Mouse (Mus musculus) midbrain, embryonic 10.5 days (tissue): ENCODE results near the gene Stx18. TPM values are rescaled to one million over a fixed set of nuclear protein-coding genes. Genes with fewer than 3 reads are reported as not detected.

ENCODE experiments used
- DNase-seq: peaks from one replicate; pipeline ENCODE4 v3.0.0-alpha.2; 2017; ENCODE audit warnings: low spot score
- H3K27ac ChIP-seq: fragments of 300-500 bp; sonication (generic); replicated peaks from 2 replicates; pipeline ENCODE4 v1.5.1; 2016; ENCODE audit warnings: mild to moderate bottlenecking
- H3K27me3 ChIP-seq: fragments of 300-500 bp; sonication (generic); 2 replicates; pipeline ENCODE4 v1.6.1; 2016; ENCODE audit warnings: low read depth, mild to moderate bottlenecking; ENCODE audit not compliant: poor library complexity, severe bottlenecking
- H3K36me3 ChIP-seq: fragments of 300-500 bp; sonication (generic); 2 replicates; pipeline ENCODE4 v1.6.1; 2016; ENCODE audit warnings: mild to moderate bottlenecking, moderate library complexity
- H3K4me1 ChIP-seq: fragments of 300-500 bp; sonication (generic); 2 replicates; pipeline ENCODE4 v1.6.1; 2016
- H3K4me3 ChIP-seq: fragments of 300-500 bp; sonication (generic); 2 replicates; pipeline ENCODE4 v1.5.1; 2016; ENCODE audit warnings: mild to moderate bottlenecking, moderate library complexity
- H3K9me3 ChIP-seq: fragments of 300-500 bp; sonication (generic); replicated peaks from 2 replicates; pipeline ENCODE4 v1.6.1; 2016; ENCODE audit warnings: mild to moderate bottlenecking
- WGBS: fragments of 180-500 bp; shearing (Covaris S2); methylation state at CpG from one replicate; pipeline ENCODE4 v1.1.7; 2016; 5-methylcytosine and 5-hydroxymethylcytosine counted together
- polyA plus RNA-seq: library from polyadenylated mRNA; unstranded; fragments of >200 nt; fragmentation: Nextera tagmentation; extraction: Ambion mirVana; gene quantifications from 2 replicates; pipeline ENCODE4 v1.2.1, GENCODE M21; 2016

Stx18 gene
- polyA plus RNA-seq, 1 experiment from 2014 or later, result 55.8 TPM

DNA sequence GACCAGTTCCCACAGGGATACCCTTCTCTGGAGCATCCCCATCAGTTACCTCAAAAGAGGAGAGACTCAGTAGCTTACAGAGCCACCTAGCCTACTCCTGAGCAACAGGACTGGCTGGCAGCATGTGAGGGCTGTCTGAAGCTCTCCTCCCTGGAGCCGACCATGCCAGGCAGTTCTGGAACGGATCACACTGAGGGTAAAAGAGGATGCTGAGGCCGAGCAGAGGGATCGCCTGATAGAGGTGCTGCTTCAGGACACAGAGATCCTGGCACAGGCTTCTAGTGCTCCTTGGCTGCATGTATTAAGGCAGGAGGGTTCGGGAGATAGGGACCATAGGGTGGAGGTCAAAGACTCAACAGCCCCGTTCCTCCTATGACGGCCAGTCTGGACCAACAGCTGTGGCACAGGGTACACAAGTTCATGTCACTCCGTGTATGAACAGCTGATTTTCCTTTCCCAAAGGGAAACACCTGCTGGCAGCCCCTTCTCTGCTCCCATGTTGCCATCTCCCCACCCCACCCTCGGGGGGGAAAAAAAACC is 119.0 kb downstream of the Stx18 start:
- Histone ChIP-seq H3K4me3 (peak overlapping the region; percentile 85), H3K9me3 (no peaks in the 10 kb centered on the region), H3K4me1 (peaks cover 39% of the 10 kb centered on the region), H3K27ac (peak overlapping the region; percentile 94; the same call in 1 of the 2 replicates), H3K27me3 (peaks cover 46% of the 10 kb centered on the region), H3K36me3 (peaks cover 52% of the 10 kb centered on the region)
- DNase-seq, result no peak
- WGBS, result 76% methylated on average over 9 of the region's 9 CpGs

DNA sequence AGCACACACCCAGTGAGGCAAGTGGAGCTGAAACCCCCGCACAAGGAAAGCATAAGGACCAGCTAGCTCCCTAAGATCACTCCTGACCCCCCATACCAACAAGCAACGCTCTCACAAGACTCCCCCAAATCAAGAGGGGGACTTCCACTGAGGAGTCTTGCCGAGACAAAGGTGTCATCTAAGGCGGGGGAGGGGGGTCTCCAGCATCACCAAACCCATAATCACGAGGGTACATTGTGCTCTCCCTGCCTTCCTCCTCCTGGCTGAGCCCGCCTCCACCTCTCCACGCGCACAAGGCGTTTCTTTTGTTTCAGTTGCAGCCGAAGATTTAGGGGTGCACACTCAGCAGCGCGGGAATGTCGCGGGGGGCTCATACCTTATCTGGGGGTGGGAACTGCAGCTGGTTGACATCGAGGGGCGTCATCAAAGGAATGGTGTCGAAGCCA is 120.0 kb downstream of the Stx18 start:
- no peaks in the 10 kb centered on the region for H3K9me3 ChIP-seq
- H3K27me3 ChIP-seq, result peaks cover 52% of the 10 kb centered on the region
- H3K27ac ChIP-seq, result peak overlapping the region; percentile 94
- 4% methylated on average over 17 of the region's 17 CpGs for WGBS
- peaks cover 30% of the 10 kb centered on the region for H3K4me1 ChIP-seq
- peak overlapping the region; percentile 85 for H3K4me3 ChIP-seq
- DNase-seq, result peak; percentile 50
- peaks cover 42% of the 10 kb centered on the region for H3K36me3 ChIP-seq

DNA sequence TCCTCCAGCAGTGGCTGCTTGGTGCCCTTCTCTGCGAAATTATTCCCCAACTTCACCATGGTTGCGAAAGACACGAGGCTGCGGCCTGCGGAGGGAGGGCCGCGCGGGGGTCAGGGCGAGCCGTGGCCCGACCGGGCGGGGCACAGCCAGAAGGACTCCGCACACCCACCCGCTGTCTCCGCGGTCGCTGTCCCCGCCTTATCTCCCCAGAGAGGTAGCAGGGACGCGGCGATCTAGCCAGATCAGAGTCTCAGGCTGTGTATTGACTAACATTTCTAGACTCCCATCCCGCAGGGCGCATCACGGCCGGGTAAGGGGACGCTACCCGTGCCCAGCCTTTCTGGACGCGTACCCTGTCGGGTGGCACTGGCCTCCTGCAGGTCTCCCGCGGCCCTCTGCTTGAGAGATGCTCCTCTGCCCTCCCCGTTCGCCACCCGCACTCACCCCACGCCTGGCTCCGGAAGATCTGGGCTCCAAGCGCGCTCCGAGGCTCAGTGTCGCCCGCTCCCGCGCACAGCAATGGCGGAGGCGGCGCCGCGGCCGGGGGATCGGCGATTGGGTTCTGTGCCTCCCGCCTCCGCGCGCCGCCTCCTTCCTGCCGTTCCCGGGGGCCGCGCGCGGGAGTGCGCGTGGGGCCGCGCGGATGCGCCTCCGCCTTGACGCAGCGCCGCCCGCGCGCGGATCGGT is 120.5 kb downstream of the Stx18 start:
- Histone ChIP-seq H3K9me3 (no peaks in the 10 kb centered on the region), H3K27me3 (peaks cover 56% of the 10 kb centered on the region), H3K36me3 (peaks cover 36% of the 10 kb centered on the region), H3K4me1 (peaks cover 28% of the 10 kb centered on the region), H3K27ac (peak overlapping the region; percentile 94), H3K4me3 (peak overlapping the region; percentile 85)
- DNase-seq, result peak; percentile 72
- under 1% methylated on average over 79 of the region's 79 CpGs for WGBS

DNA sequence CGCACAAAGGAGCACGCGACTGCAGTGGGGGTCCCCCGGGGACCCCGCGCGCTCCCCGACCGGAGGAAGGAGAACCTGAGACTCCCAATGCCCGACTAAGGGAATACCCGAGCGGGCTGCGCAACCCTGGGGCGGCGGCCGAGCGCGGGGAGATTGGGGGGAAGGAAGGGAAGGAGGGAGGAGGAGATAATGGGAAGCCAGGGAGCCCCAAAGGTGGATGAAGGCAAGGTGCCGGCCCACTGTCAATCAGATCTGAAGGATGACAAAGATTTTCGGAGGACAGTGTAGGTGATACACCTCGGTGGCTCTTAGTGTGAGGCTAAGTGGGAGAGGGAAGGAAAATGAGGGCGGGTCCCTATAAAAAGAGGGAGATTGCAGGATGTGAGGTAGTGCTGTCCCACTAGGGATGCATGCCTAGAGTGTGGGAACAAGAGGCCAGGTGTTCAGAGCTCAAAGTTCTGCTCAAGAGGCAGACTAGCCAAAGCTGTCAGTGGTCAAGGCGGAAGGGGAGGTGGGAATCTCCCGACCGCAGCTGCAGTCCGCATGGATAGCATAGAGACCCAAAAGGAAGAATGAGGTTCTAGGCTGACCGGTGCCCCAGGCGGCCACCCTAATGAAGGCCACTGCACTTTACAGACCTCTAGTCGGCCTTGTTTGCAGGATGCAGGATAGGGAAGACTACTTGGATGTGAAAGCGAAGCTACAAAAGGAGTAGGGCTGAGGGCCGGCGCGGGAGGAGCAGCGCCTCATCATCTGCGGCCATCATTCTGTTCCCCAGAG is 121.3 kb downstream of the Stx18 start, which contains the start of gene Nsg1:
Nsg1 (minus strand) TSS at position 274 of the 780 bp plus-strand sequence.
- Histone ChIP-seq H3K9me3 (no peaks in the 10 kb centered on the region), H3K36me3 (peaks cover 29% of the 10 kb centered on the region), H3K4me1 (peaks cover 28% of the 10 kb centered on the region), H3K27me3 (peaks cover 57% of the 10 kb centered on the region), H3K27ac (peak within 1 kb of the TSS; percentile 94), H3K4me3 (peak within 1 kb of the TSS; percentile 85)
- peak; percentile 41 for DNase-seq
- 7% methylated on average over 35 of the region's 35 CpGs for WGBS

GRCm38 (mm10) chr5:38168497-38168896 is 130.0 kb downstream of the Stx18 start:
- Histone ChIP-seq H3K27ac (no peak overlapping the region), H3K9me3 (no peaks in the 10 kb centered on the region; the same call in 1 of the 2 replicates), H3K4me3 (no peak overlapping the region), H3K4me1 (peaks cover 5% of the 10 kb centered on the region; the same call in 1 of the 2 replicates), H3K36me3 (no peaks in the 10 kb centered on the region), H3K27me3 (peaks cover 5% of the 10 kb centered on the region)
- 87% methylated on average over 11 of the region's 11 CpGs for WGBS
- DNase-seq, result no peak

GRCm38 (mm10) chr5:38173766-38174165 is 135.2 kb downstream of the Stx18 start:
- WGBS, result 62% methylated on average over 5 of the region's 5 CpGs
- Histone ChIP-seq H3K27me3 (no peaks in the 10 kb centered on the region; the same call in 1 of the 2 replicates), H3K9me3 (no peaks in the 10 kb centered on the region; the same call in 1 of the 2 replicates), H3K36me3 (no peaks in the 10 kb centered on the region), H3K27ac (no peak overlapping the region), H3K4me1 (no peaks in the 10 kb centered on the region), H3K4me3 (no peak overlapping the region)
- DNase-seq, result no peak

GRCm38 (mm10) chr5:38174256-38174912 is 135.8 kb downstream of the Stx18 start:
- no peaks in the 10 kb centered on the region for H3K4me1 ChIP-seq
- no peak for DNase-seq
- H3K4me3 ChIP-seq, result no peak overlapping the region
- H3K9me3 ChIP-seq, result no peaks in the 10 kb centered on the region; the same call in 1 of the 2 replicates
- no peaks in the 10 kb centered on the region for H3K36me3 ChIP-seq
- WGBS, result 85% methylated on average over 16 of the region's 16 CpGs
- no peaks in the 10 kb centered on the region; the same call in 1 of the 2 replicates for H3K27me3 ChIP-seq
- no peak overlapping the region for H3K27ac ChIP-seq

DNA sequence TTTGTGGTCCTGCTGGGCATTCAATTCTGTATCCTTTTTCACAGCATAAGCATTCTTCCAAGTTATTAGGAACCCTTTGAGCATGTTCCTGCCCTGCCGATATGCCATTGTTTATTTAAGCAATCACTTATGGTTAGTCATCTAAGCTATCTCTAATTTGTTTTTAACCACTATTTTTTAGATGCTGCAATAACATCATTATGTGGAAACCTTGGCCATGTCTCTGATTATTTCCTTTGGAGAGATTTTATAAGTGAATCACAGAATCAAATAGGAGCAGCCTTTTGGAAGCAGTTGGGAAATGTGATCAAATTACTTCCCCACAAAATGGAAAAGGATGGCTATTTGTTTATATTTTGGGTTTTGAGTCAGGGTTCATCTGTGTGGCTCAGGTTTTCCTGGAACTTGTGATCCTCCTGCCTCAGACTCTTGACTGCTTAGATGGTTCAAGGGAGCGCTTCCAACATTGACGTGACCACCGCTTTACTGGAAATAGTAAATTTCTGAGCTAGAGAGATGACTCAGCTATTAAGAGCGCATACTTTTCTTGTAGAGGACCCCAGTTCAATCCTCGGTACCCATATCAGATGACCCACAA is 146.2 kb downstream of the Stx18 start:
- no peaks in the 10 kb centered on the region for H3K4me1 ChIP-seq
- H3K36me3 ChIP-seq, result no peaks in the 10 kb centered on the region
- no peak overlapping the region for H3K27ac ChIP-seq
- no peaks in the 10 kb centered on the region; the same call in 1 of the 2 replicates for H3K9me3 ChIP-seq
- WGBS, result 89% methylated on average over 6 of the region's 6 CpGs
- no peak overlapping the region for H3K4me3 ChIP-seq
- DNase-seq, result no peak
- no peaks in the 10 kb centered on the region; the same call in 1 of the 2 replicates for H3K27me3 ChIP-seq

DNA sequence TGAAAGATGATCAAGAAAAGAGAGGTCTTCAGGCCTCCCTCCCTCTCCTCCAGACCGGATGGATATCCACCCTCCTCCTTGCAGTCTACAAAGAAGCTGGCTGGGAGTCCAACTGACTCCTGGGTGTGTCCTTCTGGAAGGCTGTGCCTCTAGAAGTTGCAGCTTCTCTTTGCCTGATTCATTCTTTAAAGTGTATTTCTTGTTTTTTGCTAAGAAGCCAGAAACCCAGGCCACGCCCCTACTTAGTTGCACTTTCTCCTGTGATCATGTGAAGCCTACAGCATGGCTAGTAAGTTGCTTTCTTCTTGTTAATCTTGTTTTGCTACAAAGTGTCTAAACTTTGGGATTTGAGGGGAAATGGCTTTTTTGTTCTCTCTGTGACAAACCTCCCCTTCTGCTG is 148.5 kb downstream of the Stx18 start:
- Histone ChIP-seq H3K36me3 (no peaks in the 10 kb centered on the region), H3K4me1 (no peaks in the 10 kb centered on the region), H3K27ac (no peak overlapping the region), H3K27me3 (no peaks in the 10 kb centered on the region; the same call in 1 of the 2 replicates), H3K4me3 (no peak overlapping the region), H3K9me3 (no peaks in the 10 kb centered on the region; the same call in 1 of the 2 replicates)
- WGBS, result 84% methylated on average over 2 of the region's 2 CpGs
- DNase-seq, result no peak

Other genes with a start within 250 kb of the Stx18 start
- gene Msx1, start 214.2 kb upstream of the Stx18 start, polyA plus RNA-seq, result 150 and 155 TPM in 2 replicates
- 115 and 187 TPM in 2 replicates for gene Nsg1, start 121.2 kb downstream of the Stx18 start, polyA plus RNA-seq
- 15.7 and 19.3 TPM in 2 replicates for gene Zbtb49, start 181.7 kb downstream of the Stx18 start, polyA plus RNA-seq
- 137 and 169 TPM in 2 replicates for gene Lyar, start 181.7 kb downstream of the Stx18 start, polyA plus RNA-seq
- gene Tmem128, start 221.4 kb downstream of the Stx18 start, polyA plus RNA-seq, result 83.3 and 89.2 TPM in 2 replicates
- gene Otop1, start 237.2 kb downstream of the Stx18 start, polyA plus RNA-seq, result 0.10 TPM in 1 of 2 replicates, not detected in the other